Mouse (Mus musculus) limb, embryonic 14.5 days (tissue): ENCODE measurements around the gene Tm9sf3. TPM values are rescaled to one million over a fixed set of nuclear protein-coding genes. Genes with fewer than 3 reads are reported as not detected.

Experiments
- ATAC-seq: fragments of 200-750 bp; cut with Nextera tagmentation; 2 replicates; pipeline ENCODE4 v1.8.0; 2017; ENCODE audit warnings: low read depth, moderate number of reproducible peaks, moderate TSS enrichment; ENCODE audit not compliant: low FRiP score
- DNase-seq: peaks from one replicate; pipeline ENCODE4 v3.0.0-alpha.2; 2015; ENCODE audit warnings: low spot score
- H3K27ac ChIP-seq: fragments of 300-500 bp; sonication (generic); replicated peaks from 2 replicates; pipeline ENCODE4 v1.5.1; 2014; ENCODE audit warnings: low read depth, mild to moderate bottlenecking, low read length, moderate library complexity, mixed read lengths
- H3K27me3 ChIP-seq: fragments of 300-500 bp; sonication (generic); 2 replicates; pipeline ENCODE4 v1.6.1; 2014; ENCODE audit warnings: low read length, mixed read lengths; ENCODE audit not compliant: control insufficient read depth, insufficient read depth
- H3K36me3 ChIP-seq: fragments of 300-500 bp; sonication (generic); 2 replicates; pipeline ENCODE4 v1.6.1; 2014; ENCODE audit warnings: mild to moderate bottlenecking, low read length, moderate library complexity, mixed read lengths; ENCODE audit not compliant: control insufficient read depth, insufficient read depth
- H3K4me1 ChIP-seq: fragments of 300-500 bp; sonication (generic); 2 replicates; pipeline ENCODE4 v1.6.1; 2014; ENCODE audit warnings: antibody characterized with exemption, low read length, mixed read lengths; ENCODE audit not compliant: control insufficient read depth, insufficient read depth
- H3K4me2 ChIP-seq: fragments of 300-500 bp; sonication (generic); replicated peaks from 2 replicates; pipeline ENCODE4 v1.6.1; 2014; ENCODE audit warnings: low read depth, mild to moderate bottlenecking, low read length, moderate library complexity; ENCODE audit not compliant: severe bottlenecking
- H3K4me3 ChIP-seq: fragments of 300-500 bp; sonication (generic); replicated peaks from 2 replicates; pipeline ENCODE4 v1.5.1; 2014; ENCODE audit warnings: low read length
- H3K9ac ChIP-seq: fragments of 300-500 bp; sonication (generic); 2 replicates; pipeline ENCODE4 v1.6.1; 2014; ENCODE audit warnings: mild to moderate bottlenecking, low read depth, low read length, moderate library complexity; ENCODE audit not compliant: severe bottlenecking
- H3K9me3 ChIP-seq: fragments of 300-500 bp; sonication (generic); 2 replicates; pipeline ENCODE4 v1.6.1; 2016; ENCODE audit warnings: low read length; ENCODE audit not compliant: control insufficient read depth
- POLR2A ChIP-seq: fragments of 200-500 bp; IDR thresholded peaks from 2 replicates; pipeline ENCODE4 v1.8.0; 2012; ENCODE audit warnings: inconsistent platforms, mild to moderate bottlenecking, moderate library complexity, borderline replicate concordance; ENCODE audit not compliant: insufficient read depth, insufficient read length; ENCODE audit errors: extremely low read depth
- WGBS: fragments of 180-500 bp; shearing (Covaris S2); extraction: QIAGEN DNeasy Blood & Tissue Kit; methylation state at CpG from one replicate; pipeline ENCODE4 v1.1.7; 2014; 5-methylcytosine and 5-hydroxymethylcytosine counted together
- polyA plus RNA-seq, 2 experiments: library from polyadenylated mRNA; depleted of rRNA in 1 of 2; stranded (reverse) in 1 of 2; unstranded in 1 of 2; fragments of >200 nt; fragmentation: Nextera tagmentation in 1 of 2; extraction: Ambion mirVana in 1 of 2; gene quantifications; 2 replicates each; pipeline versions ENCODE4 v1.2.1 to v1.2.3; 2012 to 2014

Gene Tm9sf3
- polyA plus RNA-seq, 2 experiments, result 132 to 166 TPM

- 48% methylated on average over 6 of the region's 6 CpGs for WGBS
- Histone ChIP-seq H3K27ac (no peak overlapping the region), H3K4me3 (no peak overlapping the region), H3K9ac (no peak overlapping the region), H3K4me2 (no peak overlapping the region), H3K9me3 (no peaks in the 10 kb centered on the region), H3K4me1 (no peaks in the 10 kb centered on the region), H3K36me3 (no peaks in the 10 kb centered on the region), H3K27me3 (no peaks in the 10 kb centered on the region)
- ATAC-seq, result no peak
- TF ChIP-seq POLR2A, result no peak
- no peak for DNase-seq
Measured at GRCm38 (mm10) chr19:41303433-41303832, 39.6 kb upstream of the Tm9sf3 start.

DNA sequence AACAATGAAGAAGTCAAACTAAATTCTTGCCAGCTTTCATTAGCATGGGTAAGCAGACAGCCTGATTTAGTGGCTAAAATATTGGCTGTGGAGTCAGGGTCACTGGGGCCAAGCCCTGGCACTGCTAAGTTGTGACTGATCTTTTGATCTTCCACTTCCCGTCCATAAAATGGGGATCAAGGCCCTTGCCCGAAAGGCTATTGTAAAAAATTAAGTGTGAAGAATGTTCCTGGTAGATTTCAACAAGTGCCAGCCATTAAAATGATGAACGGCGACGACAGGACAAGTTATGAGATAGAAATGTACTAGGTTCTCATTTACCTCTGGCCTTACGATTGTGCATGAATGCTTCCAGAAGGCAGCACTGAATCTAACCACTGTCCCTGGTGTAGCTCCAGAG lies 38.1 kb upstream of the Tm9sf3 start:
- Histone ChIP-seq H3K27ac (no peak overlapping the region), H3K4me2 (no peak overlapping the region), H3K27me3 (no peaks in the 10 kb centered on the region), H3K9me3 (no peaks in the 10 kb centered on the region), H3K36me3 (no peaks in the 10 kb centered on the region), H3K4me3 (no peak overlapping the region), H3K9ac (no peak overlapping the region), H3K4me1 (no peaks in the 10 kb centered on the region)
- ATAC-seq (no peak), DNase-seq (no peak)
- 10% methylated on average over 6 of the region's 6 CpGs for WGBS
- TF ChIP-seq POLR2A, result no peak

DNA sequence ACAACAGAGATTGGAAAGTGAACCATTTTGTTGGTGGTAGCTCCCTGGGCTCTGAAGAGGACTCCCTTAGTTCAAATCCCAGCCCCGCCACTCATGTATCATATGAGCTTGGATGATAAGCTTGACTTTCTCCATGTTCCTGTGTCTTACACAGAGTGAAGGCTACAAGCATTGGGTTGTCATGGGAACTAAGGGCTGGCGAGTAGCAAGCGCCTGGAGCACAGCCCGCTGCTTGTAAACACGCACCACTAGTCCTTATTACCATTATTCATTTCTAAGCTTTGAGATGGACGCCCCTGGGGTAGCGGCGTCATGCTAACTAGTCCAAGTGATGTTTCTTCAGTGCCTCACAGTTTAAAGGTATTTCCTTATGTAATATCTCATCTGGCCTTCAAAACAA lies 35.6 kb upstream of the Tm9sf3 start:
- Histone ChIP-seq H3K4me3 (no peak overlapping the region), H3K36me3 (no peaks in the 10 kb centered on the region), H3K27me3 (no peaks in the 10 kb centered on the region), H3K9ac (no peak overlapping the region), H3K27ac (no peak overlapping the region), H3K9me3 (no peaks in the 10 kb centered on the region), H3K4me1 (no peaks in the 10 kb centered on the region), H3K4me2 (no peak overlapping the region)
- no peak for ATAC-seq
- no peak for DNase-seq
- 72% methylated on average over 8 of the region's 8 CpGs for WGBS
- TF ChIP-seq POLR2A, result no peak

DNA sequence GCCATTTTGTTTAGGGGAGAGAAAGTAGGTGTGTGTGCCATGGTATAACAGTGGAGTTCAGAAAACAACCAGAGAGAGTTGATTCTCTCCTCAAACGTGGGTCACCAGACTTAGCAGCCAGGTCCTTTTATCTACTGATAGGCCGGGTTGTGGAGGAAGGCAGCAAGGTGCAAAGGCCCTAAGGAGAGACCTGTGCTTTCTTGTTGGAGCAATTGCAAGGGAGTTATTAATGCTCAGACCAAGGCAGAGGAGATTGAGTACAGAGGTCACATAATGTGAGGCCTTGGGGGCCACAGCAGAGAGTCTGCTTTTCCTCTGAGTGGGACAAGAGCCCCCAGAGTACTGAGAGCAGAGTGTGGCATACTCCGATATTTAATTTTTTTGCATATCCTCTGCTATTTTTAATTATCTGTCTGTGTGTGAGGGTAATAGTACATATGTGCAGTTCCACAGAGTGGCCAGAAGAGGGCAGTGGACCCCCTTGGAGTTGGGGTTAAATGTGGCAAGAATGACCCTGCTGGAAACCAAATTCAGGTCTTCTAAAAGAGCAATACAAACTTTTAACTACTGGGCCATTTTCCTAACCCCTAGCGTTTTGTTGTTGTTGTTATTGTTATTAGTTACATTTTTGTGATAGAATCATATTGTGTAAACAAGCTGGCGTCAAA lies 27.3 kb upstream of the Tm9sf3 start:
- H3K27ac ChIP-seq, result no peak overlapping the region
- H3K36me3 ChIP-seq, result no peaks in the 10 kb centered on the region
- no peak for TF ChIP-seq POLR2A
- DNase-seq (no peak), ATAC-seq (no peak)
- no peak overlapping the region for H3K4me3 ChIP-seq
- H3K4me1 ChIP-seq, result no peaks in the 10 kb centered on the region
- H3K27me3 ChIP-seq, result peaks cover 4% of the 10 kb centered on the region; the same call in 1 of the 2 replicates
- H3K4me2 ChIP-seq, result no peak overlapping the region
- WGBS, result 55% methylated on average over 5 of the region's 5 CpGs
- H3K9me3 ChIP-seq, result no peaks in the 10 kb centered on the region
- H3K9ac ChIP-seq, result no peak overlapping the region

DNA sequence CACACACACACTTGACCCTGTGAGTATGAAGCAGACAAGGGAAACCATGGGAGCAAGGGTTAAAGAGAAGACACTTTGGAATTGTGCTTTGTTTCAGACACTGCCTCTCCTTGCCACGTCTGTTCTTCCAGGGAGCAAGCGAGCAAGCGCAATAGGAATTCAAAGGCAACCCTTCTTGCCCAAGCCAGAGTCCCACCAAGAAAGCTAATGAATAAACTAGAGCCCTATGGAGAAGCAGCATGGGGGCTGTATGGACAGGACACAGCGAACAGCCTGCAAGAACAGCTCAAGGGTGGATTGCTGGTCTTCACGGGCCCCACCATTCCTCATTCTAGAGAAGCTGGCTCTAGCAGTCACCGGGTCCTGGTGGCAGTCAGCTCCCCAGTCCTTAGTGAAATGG lies 24.8 kb upstream of the Tm9sf3 start:
- Histone ChIP-seq H3K9me3 (no peaks in the 10 kb centered on the region), H3K4me2 (no peak overlapping the region), H3K4me3 (no peak overlapping the region), H3K27me3 (peaks cover 5% of the 10 kb centered on the region; the same call in 1 of the 2 replicates), H3K36me3 (no peaks in the 10 kb centered on the region), H3K9ac (no peak overlapping the region), H3K27ac (no peak overlapping the region), H3K4me1 (no peaks in the 10 kb centered on the region)
- no peak for TF ChIP-seq POLR2A
- no peak for ATAC-seq
- 77% methylated on average over 6 of the region's 6 CpGs for WGBS
- no peak for DNase-seq
